Mouse (Mus musculus) cerebral cortex, adult 2 months (tissue): ENCODE measurements around the gene Flnb.

Source experiments
- WGBS: fragments of 180-500 bp; shearing (Covaris S2); methylation state at CpG from one replicate; pipeline ENCODE4 v1.1.7; 2018; 5-methylcytosine and 5-hydroxymethylcytosine counted together

Flnb gene

GRCm38 (mm10) chr14:7817770-7818462, at the start of gene Flnb:
TSS of gene Flnb (plus strand) at chr14:7817957.
- whole genome bisulfite sequencing, result under 1% methylated on average over 49 of the region's 49 CpGs

GRCm38 (mm10) chr14:7773714-7774389, 43.9 kb upstream of the Flnb start:
- WGBS, result 49% methylated on average over 24 of the region's 24 CpGs

- 52% methylated on average over 13 of the region's 13 CpGs for WGBS
Observed at GRCm38 (mm10) chr14:7786073-7786472, 31.7 kb upstream of the Flnb start.

GRCm38 (mm10) chr14:7789266-7790030, 28.3 kb upstream of the Flnb start:
- 65% methylated on average over 7 of the region's 7 CpGs for WGBS

- WGBS, result 11% methylated on average over 19 of the region's 19 CpGs
Observed at GRCm38 (mm10) chr14:7791061-7791531, 26.7 kb upstream of the Flnb start.

- 6% methylated on average over 30 of the region's 30 CpGs for WGBS
Observed at GRCm38 (mm10) chr14:7791532-7792159, 26.1 kb upstream of the Flnb start, which contains the start of gene Gm26661. TSS of gene Gm26661 (plus strand) at chr14:7791587.

GRCm38 (mm10) chr14:7795961-7796360, 21.8 kb upstream of the Flnb start:
- WGBS, result 94% methylated on average over 4 of the region's 4 CpGs

- WGBS, result 9% methylated on average over 4 of the region's 4 CpGs
Observed at GRCm38 (mm10) chr14:7801831-7802230, 15.9 kb upstream of the Flnb start.

GRCm38 (mm10) chr14:7803874-7804557, 13.7 kb upstream of the Flnb start:
- WGBS, result 57% methylated on average over 4 of the region's 4 CpGs

GRCm38 (mm10) chr14:7804558-7804905, 13.2 kb upstream of the Flnb start:
- 78% methylated on average over 2 of the region's 2 CpGs for WGBS

- WGBS, result 90% methylated on average over 4 of the region's 4 CpGs
Observed at GRCm38 (mm10) chr14:7807711-7808110, 10.0 kb upstream of the Flnb start.

GRCm38 (mm10) chr14:7808501-7808981, 9.2 kb upstream of the Flnb start:
- WGBS, result 64% methylated on average over 11 of the region's 11 CpGs

GRCm38 (mm10) chr14:7809043-7809955, 8.5 kb upstream of the Flnb start:
- 76% methylated on average over 12 of the region's 12 CpGs for WGBS

GRCm38 (mm10) chr14:7818463-7819121, 835 bp downstream of the Flnb start:
- WGBS, result 2% methylated on average over 36 of the region's 36 CpGs

- 53% methylated on average over 5 of the region's 5 CpGs for WGBS
Observed at GRCm38 (mm10) chr14:7819446-7819845, 1.7 kb downstream of the Flnb start.

GRCm38 (mm10) chr14:7821341-7821740, 3.6 kb downstream of the Flnb start:
- 66% methylated on average over 8 of the region's 8 CpGs for WGBS

- 67% methylated on average over 7 of the region's 7 CpGs for WGBS
Observed at GRCm38 (mm10) chr14:7822693-7823092, 4.9 kb downstream of the Flnb start.

GRCm38 (mm10) chr14:7824651-7825268, 7.0 kb downstream of the Flnb start:
- 87% methylated on average over 8 of the region's 8 CpGs for WGBS
